Mouse (Mus musculus): ENCODE measurements around the gene Khdc4. TPM values are rescaled to one million over a fixed set of nuclear protein-coding genes. Genes with fewer than 3 reads are reported as not detected.
A peak's percentile ranks its signal among the peaks of the same experiment; 100 is the strongest.
"Not testable (repeated sequence)": the region's sequence is repeated elsewhere in the genome, so short reads cannot be mapped to it uniquely, and the experiment has no call there.

Khdc4 gene
- polyA plus RNA-seq, 1 experiment from 2014 or later, result 78.9 TPM

DNA sequence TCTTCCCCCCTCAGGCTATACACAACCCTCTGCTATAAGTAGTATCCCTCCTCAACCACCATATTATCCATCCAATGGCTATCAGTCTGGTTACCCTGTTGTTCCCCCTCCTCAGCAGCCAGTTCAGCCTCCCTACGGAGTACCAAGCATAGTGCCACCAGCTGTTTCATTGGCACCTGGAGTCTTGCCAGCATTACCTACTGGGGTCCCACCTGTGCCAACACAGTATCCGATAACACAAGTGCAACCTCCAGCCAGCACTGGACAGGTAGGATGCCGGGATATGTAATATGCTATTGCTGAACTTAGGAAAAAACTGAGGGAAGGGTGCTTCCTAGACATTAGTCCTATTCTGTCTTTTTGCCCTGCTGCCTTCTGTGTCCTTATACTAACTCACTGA lies 14.6 kb downstream of the Khdc4 start:
- ATAC-seq (replicated peaks; ENCODE audit: low FRiP score, low TSS enrichment, low read depth) (no peak), DNase-seq (ENCODE audit: low spot score) (no peak)
- H3K27ac ChIP-seq (ENCODE audit: low read depth), result no peak overlapping the region
- no peaks in the 10 kb centered on the region for H3K27me3 ChIP-seq (replicated peaks; ENCODE audit: control insufficient read depth, insufficient read depth, low read length)
- WGBS, result 96% methylated on average over 3 of the region's 3 CpGs
- no peaks in the 10 kb centered on the region for H3K4me1 ChIP-seq (replicated peaks; ENCODE audit: control insufficient read depth, insufficient read depth, low read length)
- H3K4me2 ChIP-seq (ENCODE audit: low read length), result no peak overlapping the region
- H3K9ac ChIP-seq (ENCODE audit: low read length), result no peak overlapping the region
- H3K4me3 ChIP-seq (ENCODE audit: low read depth, low read length), result no peak overlapping the region
- no peaks in the 10 kb centered on the region for H3K9me3 ChIP-seq (ENCODE audit: control insufficient read depth, low read length)
- peaks cover 98% of the 10 kb centered on the region for H3K36me3 ChIP-seq (ENCODE audit: control insufficient read depth, insufficient read depth, low read length)

DNA sequence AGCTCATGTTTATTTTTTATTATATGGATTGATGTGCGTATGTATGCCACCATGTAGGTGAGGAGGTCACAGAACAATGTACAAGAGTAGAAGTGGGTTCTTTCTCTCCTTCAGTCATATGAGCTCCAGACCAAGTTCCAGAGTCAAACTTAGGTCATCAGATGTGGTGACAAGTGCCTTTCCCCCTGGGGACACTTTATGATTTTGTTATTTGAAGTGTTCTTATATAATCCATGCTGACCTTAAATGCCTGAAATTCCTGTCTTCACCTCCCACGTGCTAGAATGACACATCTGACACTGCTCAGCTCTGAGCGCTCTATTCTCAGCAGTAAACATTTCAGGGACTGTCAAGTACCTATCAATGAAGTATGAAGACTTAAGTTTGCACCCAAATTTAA lies 15.6 kb downstream of the Khdc4 start:
- Histone ChIP-seq H3K4me1 (replicated peaks; ENCODE audit: control insufficient read depth, insufficient read depth, low read length) (no peaks in the 10 kb centered on the region), H3K27ac (ENCODE audit: low read depth) (no peak overlapping the region), H3K4me2 (ENCODE audit: low read length) (no peak overlapping the region), H3K4me3 (ENCODE audit: low read depth, low read length) (no peak overlapping the region), H3K27me3 (replicated peaks; ENCODE audit: control insufficient read depth, insufficient read depth, low read length) (no peaks in the 10 kb centered on the region), H3K9ac (ENCODE audit: low read length) (no peak overlapping the region), H3K9me3 (ENCODE audit: control insufficient read depth, low read length) (no peaks in the 10 kb centered on the region), H3K36me3 (ENCODE audit: control insufficient read depth, insufficient read depth, low read length) (peaks cover 98% of the 10 kb centered on the region)
- 56% methylated on average over 3 of the region's 3 CpGs for WGBS
- ATAC-seq (replicated peaks; ENCODE audit: low FRiP score, low TSS enrichment, low read depth) (no peak), DNase-seq (ENCODE audit: low spot score) (no peak)

GRCm38 (mm10) chr3:88713709-88714108 lies 28.1 kb downstream of the Khdc4 start:
- H3K4me1 ChIP-seq (replicated peaks; ENCODE audit: control insufficient read depth, insufficient read depth, low read length), result peaks cover 9% of the 10 kb centered on the region
- no peak overlapping the region for H3K4me2 ChIP-seq (ENCODE audit: low read length)
- no peak overlapping the region for H3K4me3 ChIP-seq (ENCODE audit: low read depth, low read length)
- H3K36me3 ChIP-seq (ENCODE audit: control insufficient read depth, insufficient read depth, low read length), result peaks cover 54% of the 10 kb centered on the region
- H3K9me3 ChIP-seq (ENCODE audit: control insufficient read depth, low read length), result no peaks in the 10 kb centered on the region
- H3K27me3 ChIP-seq (replicated peaks; ENCODE audit: control insufficient read depth, insufficient read depth, low read length), result no peaks in the 10 kb centered on the region
- 98% methylated on average over 4 of the region's 4 CpGs for WGBS
- DNase-seq (ENCODE audit: low spot score) (no peak), ATAC-seq (replicated peaks; ENCODE audit: low FRiP score, low TSS enrichment, low read depth) (no peak)
- no peak overlapping the region for H3K9ac ChIP-seq (ENCODE audit: low read length)
- H3K27ac ChIP-seq (ENCODE audit: low read depth), result no peak overlapping the region

- Histone ChIP-seq H3K9me3 (ENCODE audit: control insufficient read depth, low read length) (no peaks in the 10 kb centered on the region), H3K4me3 (ENCODE audit: low read depth, low read length) (no peak overlapping the region), H3K4me2 (ENCODE audit: low read length) (no peak overlapping the region), H3K9ac (ENCODE audit: low read length) (no peak overlapping the region), H3K27me3 (replicated peaks; ENCODE audit: control insufficient read depth, insufficient read depth, low read length) (no peaks in the 10 kb centered on the region), H3K36me3 (ENCODE audit: control insufficient read depth, insufficient read depth, low read length) (peaks cover 53% of the 10 kb centered on the region), H3K27ac (ENCODE audit: low read depth) (no peak overlapping the region), H3K4me1 (replicated peaks; ENCODE audit: control insufficient read depth, insufficient read depth, low read length) (peaks cover 9% of the 10 kb centered on the region)
- DNase-seq (ENCODE audit: low spot score) (no peak), ATAC-seq (replicated peaks; ENCODE audit: low FRiP score, low TSS enrichment, low read depth) (no peak)
- 78% methylated on average over 2 of the region's 2 CpGs for WGBS
These were observed 29.1 kb downstream of the Khdc4 start for GRCm38 (mm10) chr3:88714725-88715124.

DNA sequence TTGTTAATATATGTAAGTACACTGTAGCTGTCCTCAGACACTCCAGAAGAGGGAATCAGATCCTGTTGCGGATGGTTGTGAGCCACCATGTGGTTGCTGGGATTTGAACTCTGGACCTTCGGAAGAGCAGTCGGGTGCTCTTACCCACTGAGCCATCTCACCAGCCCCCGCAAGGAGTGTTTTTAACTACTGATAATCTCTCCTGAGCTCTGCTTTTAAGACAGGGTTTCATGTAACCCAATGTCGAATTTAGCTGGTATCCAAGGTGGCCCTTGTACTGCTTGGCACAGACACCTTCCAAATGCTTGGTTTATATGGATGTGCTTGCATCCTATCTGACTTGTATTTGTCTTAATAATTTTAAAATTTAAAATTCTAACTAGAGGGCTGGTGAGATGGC lies 30.1 kb downstream of the Khdc4 start:
- not testable (repeated sequence) for ATAC-seq (replicated peaks; ENCODE audit: low FRiP score, low TSS enrichment, low read depth); H3K27ac ChIP-seq (ENCODE audit: low read depth); H3K27me3 ChIP-seq (replicated peaks; ENCODE audit: control insufficient read depth, insufficient read depth, low read length); DNase-seq (ENCODE audit: low spot score); H3K4me2 ChIP-seq (ENCODE audit: low read length); H3K9me3 ChIP-seq (ENCODE audit: control insufficient read depth, low read length); H3K9ac ChIP-seq (ENCODE audit: low read length); H3K4me3 ChIP-seq (ENCODE audit: low read depth, low read length); H3K4me1 ChIP-seq (replicated peaks; ENCODE audit: control insufficient read depth, insufficient read depth, low read length)
- WGBS, result 93% methylated on average over 5 of the region's 5 CpGs
- peaks cover 53% of the 10 kb centered on the region for H3K36me3 ChIP-seq (ENCODE audit: control insufficient read depth, insufficient read depth, low read length)

DNA sequence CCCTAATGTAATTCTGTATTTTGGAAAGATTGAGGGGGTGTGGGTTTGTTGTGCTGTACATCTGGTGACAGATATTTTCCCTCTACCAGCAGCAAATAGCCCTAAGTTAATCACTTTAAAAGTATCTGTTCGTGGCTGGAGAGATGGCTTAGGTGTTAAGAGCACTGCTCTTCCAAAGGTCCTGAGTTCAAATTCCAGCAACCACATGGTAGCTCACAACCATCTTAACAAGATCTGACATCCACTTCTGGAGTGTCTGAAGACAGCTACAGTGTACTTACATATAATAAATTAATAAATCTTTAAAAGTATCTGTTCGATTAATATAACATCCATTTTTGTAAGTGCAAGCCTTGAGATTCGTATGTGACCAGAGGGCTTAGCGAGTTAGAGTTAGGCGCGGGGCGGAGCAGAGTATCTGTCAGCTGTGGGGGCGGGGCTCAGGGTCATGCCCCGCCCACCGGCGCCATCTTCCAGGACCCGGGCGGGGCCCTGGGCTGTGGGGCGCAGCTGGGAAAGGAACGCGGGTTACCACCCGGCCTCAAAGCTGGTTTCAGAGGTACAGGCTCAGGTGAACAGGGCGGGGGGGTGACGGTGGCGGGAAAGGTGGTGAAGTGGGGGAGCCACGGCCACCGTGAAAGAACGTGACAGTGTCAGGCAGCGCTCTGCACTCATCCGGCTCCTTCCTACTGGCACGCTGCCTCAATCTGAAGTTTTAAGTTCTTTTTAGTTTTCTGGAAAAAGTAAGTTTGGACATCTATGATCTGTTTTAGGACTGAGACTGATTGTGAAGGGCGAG lies 31.0 kb downstream of the Khdc4 start, which contains the start of gene Rit1:
Rit1 (plus strand) TSS at position 440 of the 799 bp plus-strand sequence.
- Histone ChIP-seq H3K9me3 (ENCODE audit: control insufficient read depth, low read length) (no peaks in the 10 kb centered on the region), H3K27ac (ENCODE audit: low read depth) (peak within 1 kb of the TSS; percentile 12; the same call in 1 of the 2 replicates), H3K36me3 (ENCODE audit: control insufficient read depth, insufficient read depth, low read length) (peaks cover 51% of the 10 kb centered on the region), H3K4me3 (ENCODE audit: low read depth, low read length) (peak within 1 kb of the TSS; percentile 64), H3K27me3 (replicated peaks; ENCODE audit: control insufficient read depth, insufficient read depth, low read length) (no peaks in the 10 kb centered on the region), H3K9ac (ENCODE audit: low read length) (peak within 1 kb of the TSS; percentile 47), H3K4me2 (ENCODE audit: low read length) (peak within 1 kb of the TSS; percentile 68), H3K4me1 (replicated peaks; ENCODE audit: control insufficient read depth, insufficient read depth, low read length) (peaks cover 9% of the 10 kb centered on the region)
- DNase-seq (ENCODE audit: low spot score), result peak; percentile 87
- 2% methylated on average over 27 of the region's 27 CpGs for WGBS
- peak; percentile 91 for ATAC-seq (replicated peaks; ENCODE audit: low FRiP score, low TSS enrichment, low read depth)

- Histone ChIP-seq H3K4me3 (ENCODE audit: low read depth, low read length) (peak overlapping the region; percentile 64), H3K27ac (ENCODE audit: low read depth) (peak overlapping the region; percentile 12; the same call in 1 of the 2 replicates), H3K4me2 (ENCODE audit: low read length) (peak overlapping the region; percentile 68), H3K9ac (ENCODE audit: low read length) (peak overlapping the region; percentile 47), H3K4me1 (replicated peaks; ENCODE audit: control insufficient read depth, insufficient read depth, low read length) (peaks cover 9% of the 10 kb centered on the region), H3K9me3 (ENCODE audit: control insufficient read depth, low read length) (no peaks in the 10 kb centered on the region), H3K27me3 (replicated peaks; ENCODE audit: control insufficient read depth, insufficient read depth, low read length) (no peaks in the 10 kb centered on the region), H3K36me3 (ENCODE audit: control insufficient read depth, insufficient read depth, low read length) (peaks cover 50% of the 10 kb centered on the region)
- WGBS, result 3% methylated on average over 9 of the region's 9 CpGs
- ATAC-seq (replicated peaks; ENCODE audit: low FRiP score, low TSS enrichment, low read depth) (peak; percentile 68; the same call in 1 of the 2 replicates), DNase-seq (ENCODE audit: low spot score) (no peak)
These were observed 31.7 kb downstream of the Khdc4 start for GRCm38 (mm10) chr3:88717198-88717798.

DNA sequence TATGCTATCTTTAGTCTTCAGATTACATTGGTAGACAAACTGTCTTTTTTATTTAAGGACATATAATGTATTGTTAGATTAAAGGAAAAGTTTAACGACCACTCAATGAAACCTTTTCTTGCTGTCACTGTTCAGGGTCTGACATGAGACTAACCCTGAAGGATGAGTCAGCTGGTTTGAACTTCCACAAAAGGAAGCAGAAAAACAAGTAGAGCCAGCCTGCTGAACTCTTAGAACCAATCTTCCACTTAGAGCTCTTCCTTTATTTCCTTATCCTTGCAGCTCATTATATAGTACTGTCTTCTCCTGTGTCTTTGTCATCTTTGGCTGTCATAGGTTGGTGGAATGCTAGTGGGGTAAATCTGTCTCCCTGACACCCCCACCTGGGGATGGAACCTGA lies 32.2 kb downstream of the Khdc4 start:
- no peak overlapping the region for H3K9ac ChIP-seq (ENCODE audit: low read length)
- H3K4me2 ChIP-seq (ENCODE audit: low read length), result peak overlapping the region; percentile 68
- no peak for ATAC-seq (replicated peaks; ENCODE audit: low FRiP score, low TSS enrichment, low read depth)
- 38% methylated on average over 1 of the region's 1 CpGs for WGBS
- no peak for DNase-seq (ENCODE audit: low spot score)
- peaks cover 9% of the 10 kb centered on the region for H3K4me1 ChIP-seq (replicated peaks; ENCODE audit: control insufficient read depth, insufficient read depth, low read length)
- H3K9me3 ChIP-seq (ENCODE audit: control insufficient read depth, low read length), result no peaks in the 10 kb centered on the region
- peaks cover 44% of the 10 kb centered on the region for H3K36me3 ChIP-seq (ENCODE audit: control insufficient read depth, insufficient read depth, low read length)
- no peaks in the 10 kb centered on the region for H3K27me3 ChIP-seq (replicated peaks; ENCODE audit: control insufficient read depth, insufficient read depth, low read length)
- H3K4me3 ChIP-seq (ENCODE audit: low read depth, low read length), result peak overlapping the region; percentile 64
- H3K27ac ChIP-seq (ENCODE audit: low read depth), result no peak overlapping the region
